Mouse (Mus musculus) CH12.LX (cell line): ENCODE results near the gene 1700006A11Rik. TPM values are rescaled to one million over a fixed set of nuclear protein-coding genes. Genes with fewer than 3 reads are reported as not detected.

Experiments
- DNase-seq: peaks from one replicate; pipeline ENCODE4 v3.0.0-alpha.2; 2013; ENCODE audit errors: extremely low read depth
- H3K27ac ChIP-seq: 2 replicates; pipeline ENCODE4 v1.5.1; 2012; ENCODE audit warnings: low read depth, mild to moderate bottlenecking, control low read depth, moderate library complexity; ENCODE audit not compliant: insufficient read depth
- H3K27me3 ChIP-seq: replicated peaks from 2 replicates; pipeline ENCODE3; 2012; ENCODE audit warnings: inconsistent platforms
- H3K36me3 ChIP-seq, 2 experiments: replicated peaks in 1 of 2; 2 replicates each; pipeline versions ENCODE3 to v1.6.1; 2012; ENCODE audit warnings: inconsistent platforms in 1 of 2, low read length in 1 of 2, mild to moderate bottlenecking in 1 of 2, mixed read lengths in 1 of 2, moderate library complexity in 1 of 2; ENCODE audit not compliant: control insufficient read depth in 1 of 2, insufficient read depth in 1 of 2
- H3K4me1 ChIP-seq, 2 experiments: 2 replicates each; pipeline ENCODE4 v1.6.1; 2012; ENCODE audit warnings: inconsistent platforms in 1 of 2, moderate library complexity in 1 of 2; ENCODE audit not compliant: insufficient read depth in 2 of 2, control insufficient read depth in 1 of 2
- H3K4me2 ChIP-seq: 2 replicates; pipeline ENCODE4 v1.6.1; 2012; ENCODE audit warnings: low read depth, mild to moderate bottlenecking, control low read depth; ENCODE audit not compliant: poor library complexity, insufficient read depth, severe bottlenecking
- H3K4me3 ChIP-seq, 3 experiments: fragments of 150-350 bp in 1 of 3; sonication (generic) in 1 of 3; replicated peaks in 1 of 3; 2 replicates each; pipeline versions ENCODE3 to v1.5.1; 2011 to 2012; ENCODE audit warnings: low read depth in 2 of 3, low read length in 2 of 3, mild to moderate bottlenecking in 2 of 3, moderate library complexity in 2 of 3, control low read depth in 1 of 3, improper control_type of control experiment in 1 of 3, inconsistent platforms in 1 of 3, mixed read lengths in 1 of 3; ENCODE audit not compliant: poor library complexity in 1 of 3
- H3K79me2 ChIP-seq: replicated peaks from 2 replicates; pipeline ENCODE4 v1.6.1; 2012; ENCODE audit warnings: mild to moderate bottlenecking, moderate library complexity; ENCODE audit not compliant: control insufficient read depth, poor library complexity, insufficient read depth, severe bottlenecking; ENCODE audit errors: extremely low read depth
- H3K9ac ChIP-seq: 2 replicates; pipeline ENCODE4 v1.6.1; 2012; ENCODE audit warnings: low read depth, mild to moderate bottlenecking, control low read depth, moderate library complexity; ENCODE audit not compliant: insufficient read depth
- H3K9me3 ChIP-seq: replicated peaks from 2 replicates; pipeline ENCODE3; 2012; ENCODE audit warnings: low read length, inconsistent platforms, mixed read lengths
- BHLHE40 ChIP-seq: IDR thresholded peaks from 2 replicates; pipeline ENCODE4 v1.6.1; 2011; ENCODE audit warnings: mild to moderate bottlenecking, low read depth, low read length, improper control_type of control experiment
- IRF4 ChIP-seq: IDR thresholded peaks from 2 replicates; pipeline ENCODE4 v1.6.1; 2014; ENCODE audit warnings: low read depth, mild to moderate bottlenecking, inconsistent platforms, low read length, improper control_type of control experiment
- JUN ChIP-seq: IDR thresholded peaks from 2 replicates; pipeline ENCODE4 v1.6.1; 2011; ENCODE audit warnings: low read depth, mild to moderate bottlenecking, low read length, improper control_type of control experiment, moderate library complexity; ENCODE audit not compliant: insufficient read depth
- KAT2A ChIP-seq: IDR thresholded peaks from 2 replicates; pipeline ENCODE4 v1.6.1; 2012; ENCODE audit warnings: low read length, improper control_type of control experiment, inconsistent platforms; ENCODE audit not compliant: insufficient replicate concordance
- MAZ ChIP-seq: IDR thresholded peaks from 2 replicates; pipeline ENCODE4 v1.6.1; 2012; ENCODE audit warnings: low read depth, mild to moderate bottlenecking, inconsistent platforms, low read length, improper control_type of control experiment, moderate library complexity
- MEF2A ChIP-seq: IDR thresholded peaks from 2 replicates; pipeline ENCODE4 v1.6.1; 2014; ENCODE audit warnings: low read depth, mild to moderate bottlenecking, inconsistent platforms, low read length, improper control_type of control experiment, borderline replicate concordance
- NELFE ChIP-seq: IDR thresholded peaks from 2 replicates; pipeline ENCODE4 v1.6.1; 2011; ENCODE audit warnings: low read depth, low read length, improper control_type of control experiment
- NRF1 ChIP-seq: IDR thresholded peaks from 2 replicates; pipeline ENCODE4 v1.6.1; 2014; ENCODE audit warnings: low read depth, mild to moderate bottlenecking, inconsistent platforms, low read length, improper control_type of control experiment, moderate library complexity
- POLR2AphosphoS2 ChIP-seq: IDR thresholded peaks from 2 replicates; pipeline ENCODE4 v1.6.1; 2011; ENCODE audit warnings: low read depth, low read length, improper control_type of control experiment
- RAD21 ChIP-seq: IDR thresholded peaks from 2 replicates; pipeline ENCODE4 v1.6.1; 2011; ENCODE audit warnings: low read depth, mild to moderate bottlenecking, low read length, improper control_type of control experiment, moderate library complexity
- SIN3A ChIP-seq: IDR thresholded peaks from 2 replicates; pipeline ENCODE4 v1.6.1; 2012; ENCODE audit warnings: low read length, improper control_type of control experiment, inconsistent platforms
- SMC3 ChIP-seq: IDR thresholded peaks from 2 replicates; pipeline ENCODE4 v1.6.1; 2011; ENCODE audit warnings: low read depth, low read length, improper control_type of control experiment
- TBP ChIP-seq: conservative IDR thresholded peaks from 2 replicates; pipeline ENCODE4 v1.6.1; 2011; ENCODE audit warnings: low read depth, low read length, improper control_type of control experiment
- ZKSCAN1 ChIP-seq: IDR thresholded peaks from 2 replicates; pipeline ENCODE4 v1.6.1; 2012; ENCODE audit warnings: low read depth, inconsistent platforms, low read length, improper control_type of control experiment, borderline replicate concordance
- ZMIZ1 ChIP-seq: IDR thresholded peaks from 2 replicates; pipeline ENCODE4 v1.6.1; 2012; ENCODE audit warnings: low read depth, mild to moderate bottlenecking, inconsistent platforms, low read length, improper control_type of control experiment
- dilution Hi-C: fragments of 300-500 bp; cut with MboI; formaldehyde crosslinking; loops from 2 replicates; pipeline ENCODE4 v1.14.3; 2020; ENCODE audit warnings: low sequenced_read_pairs; ENCODE audit not compliant: extremely low pct_unique_long_range_greater_than_20kb, extremely low pct_ligation_motif_present
- in situ Hi-C: fragments of 300-500 bp; cut with MboI; formaldehyde crosslinking; loops from 3 replicates; pipeline ENCODE4 v1.14.3; 2019; ENCODE audit warnings: low sequenced_read_pairs, low pct_ligation_motif_present, low pct_unique_long_range_greater_than_20kb, mixed read lengths
- polyA plus RNA-seq: library from polyadenylated mRNA; unstranded; fragments of >175 nt; gene quantifications from 2 replicates; pipeline ENCODE4 v1.2.1, GENCODE M21; 2012; ENCODE audit warnings: low read depth; ENCODE audit not compliant: insufficient read length
- total RNA-seq, 2 experiments: library from RNA; depleted of rRNA; stranded (reverse); fragments of 300-350 nt in 1 of 2; fragments of >200 nt in 1 of 2; gene quantifications; 2 replicates each; pipeline ENCODE4 v1.2.3; 2012 to 2014

The 1700006A11Rik gene
- total and polyA plus RNA-seq, 3 experiments = not detected

DNA sequence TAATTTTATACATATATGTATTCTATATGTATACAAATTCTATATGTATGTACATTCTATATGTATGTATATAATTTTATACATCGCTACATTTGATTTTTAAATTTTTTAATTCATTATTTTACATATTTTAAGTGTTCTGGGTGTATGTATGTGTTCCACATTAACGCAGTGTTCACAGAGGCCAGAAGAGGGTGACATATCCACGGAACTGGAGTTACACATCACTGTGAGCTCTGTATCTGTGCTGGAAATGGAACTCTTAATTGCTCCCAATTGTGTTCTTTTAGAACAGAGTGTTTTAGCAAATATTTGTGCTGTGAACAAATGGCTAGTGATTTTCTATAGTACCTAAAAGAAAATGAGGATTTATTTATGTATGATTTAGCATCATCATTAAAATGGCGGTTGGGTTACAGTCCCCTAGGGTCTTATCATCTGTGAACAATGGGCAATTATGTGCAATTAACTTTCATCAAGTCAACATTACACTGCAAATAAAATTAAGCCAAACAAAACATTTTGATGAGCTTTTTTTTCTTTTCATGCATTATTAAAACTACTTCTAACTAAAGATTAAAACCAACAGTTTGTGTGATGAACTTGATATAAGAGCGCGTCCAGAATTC lies 40.4 kb upstream of the 1700006A11Rik start:
- Histone ChIP-seq H3K4me1 (no peaks in the 10 kb centered on the region), H3K27me3 (no peaks in the 10 kb centered on the region), H3K4me3 (no peak overlapping the region), H3K9me3 (peaks cover 15% of the 10 kb centered on the region), H3K36me3 (no peaks in the 10 kb centered on the region), H3K27ac (no peak overlapping the region)
- dilution Hi-C loops (no loop called here), in situ Hi-C loops (no loop called here)
- DNase-seq = no peak
- no peak for TF ChIP-seq SIN3A
- TF ChIP-seq, all 38 proteins: peak for 0
- no peaks in the 10 kb centered on the region for H3K79me2 ChIP-seq
- H3K9ac ChIP-seq = no peak overlapping the region
- no peak overlapping the region for H3K4me2 ChIP-seq

DNA sequence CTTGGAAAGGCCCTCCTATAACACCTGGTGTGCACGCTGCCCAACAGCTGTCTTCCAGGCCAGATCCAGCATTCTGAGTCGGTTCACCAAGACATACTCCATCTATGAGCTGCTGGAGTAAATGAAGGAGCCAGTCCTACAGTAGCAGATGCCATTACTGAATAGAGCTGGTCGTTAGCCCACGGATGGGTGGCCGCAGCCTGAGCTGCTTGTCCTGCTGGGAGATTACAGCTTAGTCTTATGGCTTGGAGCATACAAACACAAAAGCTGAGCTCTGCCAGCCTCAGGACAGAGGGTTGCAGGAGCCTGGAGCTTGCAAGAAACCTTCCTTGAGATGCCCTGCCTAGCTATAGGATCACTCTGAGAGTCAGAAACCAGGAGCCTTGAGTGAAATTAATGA lies 33.6 kb downstream of the 1700006A11Rik start:
- no peak overlapping the region for H3K4me3 ChIP-seq
- no peaks in the 10 kb centered on the region; a peak in 1 of 4 replicates for H3K4me1 ChIP-seq
- no peak overlapping the region for H3K9ac ChIP-seq
- TF ChIP-seq NELFE = no peak
- TF ChIP-seq POLR2AphosphoS2 = no peak
- no peak for TF ChIP-seq MAZ
- TF ChIP-seq SMC3 = no peak
- no peak for TF ChIP-seq NRF1
- no peak for TF ChIP-seq JUN
- no peak for TF ChIP-seq BHLHE40
- no peak for TF ChIP-seq ZMIZ1
- in situ Hi-C loops (no loop called here), dilution Hi-C loops (no loop called here)
- no peaks in the 10 kb centered on the region for H3K27me3 ChIP-seq
- no peak for DNase-seq
- no peak overlapping the region for H3K27ac ChIP-seq
- H3K79me2 ChIP-seq = no peaks in the 10 kb centered on the region
- H3K4me2 ChIP-seq = no peak overlapping the region
- no peaks in the 10 kb centered on the region for H3K36me3 ChIP-seq
- H3K9me3 ChIP-seq = peaks cover 35% of the 10 kb centered on the region

DNA sequence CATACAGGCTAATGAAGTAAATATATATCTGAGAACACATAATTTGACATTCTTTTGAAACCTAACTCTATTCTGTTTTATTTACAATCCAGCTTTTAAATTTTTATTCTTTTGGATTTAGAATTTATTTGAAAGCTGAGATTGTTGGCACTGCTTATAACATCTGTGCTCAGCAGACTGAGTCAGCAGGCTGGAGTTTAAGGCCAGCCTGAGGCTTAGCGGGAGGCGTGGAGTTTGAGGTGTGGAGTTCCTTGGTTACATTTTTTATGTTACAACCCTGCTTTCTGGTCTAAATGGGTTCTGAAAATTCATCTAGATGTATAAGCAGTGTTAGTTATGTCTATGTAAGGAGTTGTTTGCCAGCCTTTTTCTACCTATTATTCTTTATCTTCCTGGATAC lies 35.7 kb downstream of the 1700006A11Rik start:
- DNase-seq = no peak
- no peaks in the 10 kb centered on the region for H3K79me2 ChIP-seq
- no peaks in the 10 kb centered on the region for H3K27me3 ChIP-seq
- H3K9ac ChIP-seq = no peak overlapping the region
- in situ Hi-C loops (no loop called here), dilution Hi-C loops (no loop called here)
- no peak overlapping the region for H3K27ac ChIP-seq
- TF ChIP-seq TBP (no peak), ZKSCAN1 (no peak), SMC3 (no peak), MAZ (no peak), NELFE (no peak), RAD21 (no peak), MEF2A (no peak), BHLHE40 (no peak), IRF4 (no peak), KAT2A (no peak)
- no peak overlapping the region for H3K4me2 ChIP-seq
- H3K9me3 ChIP-seq = peaks cover 27% of the 10 kb centered on the region
- H3K4me3 ChIP-seq = no peak overlapping the region
- no peaks in the 10 kb centered on the region; a peak in 1 of 4 replicates for H3K4me1 ChIP-seq
- H3K36me3 ChIP-seq = no peaks in the 10 kb centered on the region
